Mouse (Mus musculus) c-Kit-positive CD71-negative TER-119-negative erythroid progenitor cells, embryonic 14.5 days (primary cell): ENCODE data around the gene Il12a.

Experiments used
- DNase-seq: peaks from one replicate; pipeline ENCODE4 v3.0.0-alpha.2; 2013; ENCODE audit warnings: low read depth

Il12a gene

DNA sequence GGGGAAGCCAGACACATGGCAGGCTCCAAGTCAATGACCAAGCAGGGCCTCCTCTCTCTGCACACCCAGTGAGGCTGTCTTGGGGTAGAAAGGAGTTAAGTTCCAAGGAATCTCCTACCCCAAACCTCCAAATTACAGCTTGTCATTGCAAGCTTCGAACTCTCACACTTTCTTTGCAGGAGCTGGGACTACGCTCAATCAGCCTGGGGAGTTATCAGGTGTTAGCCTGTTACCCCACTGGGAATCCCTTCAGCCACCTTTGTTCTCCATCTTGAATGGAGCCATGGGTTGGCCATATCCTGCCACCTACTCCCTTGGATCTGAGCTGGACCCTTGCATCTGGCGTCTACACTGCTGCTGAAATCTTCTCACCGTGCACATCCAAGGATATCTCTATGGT is at the start of gene Il12a:
Il12a (plus strand) TSS at position 301 of the 400 bp plus-strand sequence.
- DNase-seq, result no peak

DNA sequence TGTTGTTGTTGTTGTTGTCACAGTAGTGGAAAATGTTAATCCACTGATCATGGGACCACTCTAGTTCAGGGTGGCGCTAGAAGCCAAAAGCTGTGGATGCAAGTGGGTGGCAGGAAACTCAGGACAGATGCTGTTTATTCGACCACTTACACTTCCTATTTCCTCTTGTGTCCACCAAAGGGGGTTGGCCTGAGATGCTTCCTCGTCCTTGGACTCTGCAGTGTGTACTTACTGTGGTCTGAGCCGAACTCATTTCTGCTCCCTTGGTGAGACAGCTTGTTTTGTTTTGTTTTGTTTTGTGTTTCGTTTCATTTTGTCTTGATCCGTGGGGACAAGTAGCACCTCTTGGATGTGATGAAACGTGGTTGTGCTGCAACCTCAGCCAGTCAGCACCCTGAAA is 47.5 kb upstream of the Il12a start:
- DNase-seq, result no peak

DNA sequence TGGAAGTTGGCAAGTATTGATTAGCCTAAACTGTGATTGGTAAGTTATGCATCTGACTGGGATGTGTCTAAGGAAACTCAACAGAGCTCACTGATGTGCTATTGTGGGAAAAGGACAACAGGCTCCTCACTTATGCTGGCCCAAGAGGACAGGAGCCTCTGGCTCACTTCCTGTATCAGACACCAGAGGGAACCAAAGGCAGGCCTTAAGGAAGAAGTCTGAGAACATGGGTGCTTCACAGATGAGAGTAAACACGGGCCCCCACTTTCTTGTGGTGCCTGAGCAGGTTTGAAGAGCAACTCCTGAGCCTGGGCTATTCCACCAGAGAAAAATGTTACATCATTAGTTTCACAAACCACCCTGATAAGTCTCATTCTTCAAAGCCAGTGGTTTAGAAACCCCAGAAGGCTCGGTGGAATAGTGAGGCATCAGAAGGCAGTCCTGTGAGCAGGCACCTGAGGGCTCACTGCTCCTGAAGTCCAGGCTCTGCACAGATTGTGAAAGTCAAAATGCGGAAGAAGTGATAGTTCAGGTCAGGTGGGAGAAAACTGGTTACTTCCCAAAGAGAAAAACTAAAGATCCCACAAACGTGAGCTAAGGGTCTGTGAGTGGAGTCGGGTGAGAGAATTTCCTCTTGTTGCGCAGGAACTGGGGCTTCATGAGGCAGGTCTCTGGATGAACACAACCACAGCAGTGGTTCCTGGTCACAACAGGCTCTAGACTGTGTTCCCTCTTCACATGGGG is 43.9 kb upstream of the Il12a start:
- DNase-seq, result no peak

DNA sequence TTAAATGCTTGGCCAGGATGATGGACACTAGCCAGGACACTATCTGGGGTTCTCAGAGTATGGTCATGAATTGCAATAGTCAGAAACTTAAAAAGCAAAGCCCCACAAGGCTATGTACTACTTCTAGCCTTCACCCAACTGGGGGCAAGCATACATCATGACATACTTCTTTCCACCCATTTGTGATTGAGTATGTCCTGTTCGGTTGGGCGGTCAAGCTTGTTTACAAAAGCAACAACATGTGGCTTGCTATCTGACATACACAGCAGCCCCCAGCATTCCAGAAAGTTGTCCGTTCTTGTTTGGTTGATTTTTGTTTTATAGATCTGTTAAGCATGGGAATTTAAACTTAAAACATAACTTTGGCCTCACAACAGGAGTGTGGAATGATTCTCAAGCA is 43.2 kb upstream of the Il12a start:
- DNase-seq, result no peak

DNA sequence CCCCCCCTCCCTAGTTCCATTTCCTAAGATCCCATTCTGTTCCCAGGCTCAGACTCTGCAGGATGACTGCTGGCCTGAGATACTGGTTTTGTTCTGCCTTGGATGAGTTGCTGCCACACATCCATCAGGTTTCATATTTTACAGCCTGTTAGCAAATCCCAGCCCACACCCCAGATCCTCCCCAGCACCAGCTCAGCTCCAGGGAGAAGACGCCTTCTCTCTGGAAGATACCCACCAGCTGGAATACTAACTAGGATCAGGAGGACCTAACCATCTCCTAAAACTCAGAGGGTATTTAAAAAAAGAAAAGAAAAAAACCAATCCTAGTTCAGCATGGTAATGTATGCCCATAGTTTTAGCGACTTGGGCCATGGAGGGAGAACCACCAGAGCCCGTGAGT is 40.2 kb upstream of the Il12a start:
- DNase-seq, result no peak

DNA sequence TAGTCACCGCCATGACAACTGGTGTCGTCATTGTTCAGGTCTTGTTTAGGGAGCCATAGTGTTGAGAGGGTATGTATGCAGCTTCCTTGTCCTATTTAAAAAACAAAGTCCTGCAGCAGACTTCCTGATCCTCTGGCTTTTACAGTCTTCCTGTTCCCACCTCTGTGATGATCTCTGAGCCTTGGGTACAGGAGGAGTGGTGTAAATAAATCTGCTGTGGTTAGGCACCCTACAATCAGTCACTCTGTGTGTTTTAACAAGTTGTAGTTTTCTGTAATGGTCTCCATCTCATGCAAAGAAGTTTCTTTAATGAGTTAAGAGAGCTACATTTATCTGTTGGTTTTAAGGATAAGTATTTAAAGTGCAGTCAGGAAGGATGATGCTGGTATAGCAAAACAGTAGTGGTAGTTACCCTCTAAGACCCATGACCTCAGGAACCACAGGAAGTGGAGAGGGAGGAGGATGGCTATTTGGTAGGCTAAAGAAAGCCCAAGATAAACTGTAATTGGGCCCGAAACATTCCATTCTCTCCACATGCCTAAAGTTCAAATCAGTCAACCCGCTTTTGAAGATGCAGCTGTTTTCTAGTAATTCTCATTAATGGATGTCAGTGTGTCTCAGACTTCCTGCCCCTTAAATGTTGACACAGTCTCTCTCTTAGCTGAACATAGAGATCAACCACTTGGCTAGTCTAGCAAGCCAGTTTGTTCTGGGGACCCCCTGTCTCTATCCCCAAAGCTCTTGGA is 33.7 kb upstream of the Il12a start:
- DNase-seq, result no peak

DNA sequence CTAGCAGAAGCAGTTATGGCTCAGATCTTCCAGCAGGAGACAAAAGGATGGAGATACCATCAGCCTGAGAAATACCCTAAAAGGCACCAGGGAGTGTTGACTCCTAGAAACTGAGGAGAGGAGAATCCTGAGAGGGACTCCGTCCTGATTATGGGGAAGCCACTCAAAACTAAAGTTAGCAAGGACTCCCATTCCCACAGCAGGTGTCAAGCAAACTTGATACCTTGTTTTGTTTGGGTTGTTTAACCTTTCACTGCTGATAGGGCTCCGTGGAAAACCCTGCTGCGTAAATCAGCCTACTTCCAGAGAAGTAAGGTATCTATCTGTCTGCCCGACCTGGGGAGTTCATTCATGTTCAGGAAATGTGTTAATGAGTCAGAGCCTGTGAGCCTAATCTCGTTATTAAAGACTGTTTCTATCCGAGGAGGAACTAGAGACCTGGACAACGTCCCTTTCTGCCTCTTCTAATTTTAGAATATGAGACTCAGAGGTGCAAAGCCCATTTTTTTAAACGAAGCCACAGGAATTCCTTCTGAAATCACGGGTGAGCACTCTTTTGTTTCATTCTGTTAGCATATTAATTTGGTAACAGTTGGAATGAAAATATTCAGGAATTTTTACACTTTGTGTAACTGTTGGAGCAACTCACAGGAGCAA is 32.7 kb upstream of the Il12a start:
- DNase-seq, result no peak

DNA sequence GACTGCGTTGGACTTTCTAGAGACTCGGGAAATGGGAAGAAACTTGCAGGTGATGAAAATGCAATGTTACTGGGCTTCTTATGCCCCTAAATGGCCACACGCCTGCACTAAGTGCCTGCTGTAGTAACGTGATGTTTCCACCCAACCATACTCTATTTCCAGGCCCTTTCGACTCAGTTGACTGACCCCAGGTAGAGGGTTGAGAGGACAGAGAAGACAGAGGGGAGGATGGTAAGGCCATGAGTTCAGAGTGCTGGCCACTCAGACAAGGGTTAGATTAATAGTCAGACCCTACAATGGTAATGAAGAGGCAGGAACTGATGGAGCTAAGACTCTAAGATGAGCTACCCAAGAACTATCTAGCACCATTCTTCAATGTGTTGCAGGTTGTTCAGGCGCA is 30.4 kb upstream of the Il12a start:
- DNase-seq, result no peak

DNA sequence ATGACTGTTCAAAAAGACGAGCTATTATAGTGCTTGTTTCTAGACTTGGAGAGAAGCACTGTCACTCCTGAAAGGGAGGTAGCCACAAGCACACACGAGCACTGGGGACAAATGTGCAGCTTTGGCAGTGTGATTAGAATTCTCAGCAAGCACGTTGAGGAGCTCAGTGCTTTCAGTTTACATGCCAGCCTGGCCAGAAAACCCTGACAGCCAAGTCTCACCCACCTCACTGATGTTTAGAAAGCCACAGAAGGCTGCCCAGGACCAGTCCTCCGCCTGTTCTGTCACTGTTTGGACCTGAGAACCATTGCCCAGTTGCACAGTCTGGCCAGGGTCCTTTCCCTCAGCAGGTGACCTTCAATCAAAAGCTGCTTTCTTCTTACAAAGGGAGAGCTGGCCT is 29.9 kb upstream of the Il12a start:
- no peak for DNase-seq

DNA sequence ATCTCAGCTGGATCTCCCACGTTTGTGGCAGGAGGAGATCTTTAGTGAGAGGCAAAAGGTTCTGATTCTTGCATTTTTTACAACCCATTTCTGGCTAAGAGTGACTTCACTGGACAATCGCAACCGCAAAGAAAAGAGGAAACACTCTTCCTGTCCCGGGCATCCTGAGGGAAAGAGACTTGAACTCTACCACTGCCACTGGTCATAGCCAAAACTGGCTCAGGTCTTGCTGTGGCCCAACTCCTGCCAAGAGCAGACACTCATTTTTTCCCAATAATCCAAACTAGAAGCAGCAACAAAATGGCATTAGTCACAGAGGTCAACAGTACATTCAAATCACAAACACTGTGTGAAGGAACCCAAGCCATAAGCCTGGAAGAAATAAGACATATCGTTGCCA is 28.1 kb upstream of the Il12a start:
- no peak for DNase-seq

DNA sequence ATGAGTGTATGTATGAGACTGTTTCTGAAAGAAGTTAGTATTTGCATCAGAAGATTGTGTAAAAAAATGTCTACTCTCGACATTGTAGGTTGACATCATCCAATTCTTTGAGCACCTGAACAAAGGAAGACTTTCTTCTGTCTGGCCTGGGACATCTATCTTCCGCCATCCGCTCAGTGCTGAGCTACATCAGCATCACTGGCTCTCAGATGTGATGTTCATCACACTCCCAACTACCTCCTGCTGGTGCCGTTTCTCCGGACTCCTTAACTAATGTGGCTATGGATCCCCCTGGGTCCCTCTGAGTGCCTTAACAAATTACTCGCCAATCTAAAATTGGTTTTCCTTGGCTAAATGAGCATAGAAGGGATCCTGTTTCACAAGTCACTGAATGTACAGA is 26.1 kb upstream of the Il12a start:
- DNase-seq, result no peak

DNA sequence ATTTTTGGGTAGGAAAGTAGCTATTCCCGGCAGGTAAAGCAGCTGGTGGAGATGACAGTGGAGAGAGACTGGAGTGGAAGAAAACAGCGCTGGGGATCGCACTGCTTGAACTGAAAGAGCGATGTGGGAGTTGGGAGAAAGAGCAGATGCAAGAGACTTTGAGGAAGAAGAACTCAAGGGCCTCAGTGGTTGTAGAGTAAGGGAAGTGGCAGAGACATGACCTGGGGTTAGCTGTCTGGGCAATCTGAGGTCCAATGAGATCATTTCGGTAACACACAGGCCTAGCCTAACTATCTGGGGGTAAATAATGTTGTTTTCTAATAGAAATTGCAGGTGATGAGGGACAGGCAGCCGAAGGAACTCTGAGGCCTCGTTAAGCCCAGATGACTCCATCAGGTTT is 24.1 kb upstream of the Il12a start:
- no peak for DNase-seq

DNA sequence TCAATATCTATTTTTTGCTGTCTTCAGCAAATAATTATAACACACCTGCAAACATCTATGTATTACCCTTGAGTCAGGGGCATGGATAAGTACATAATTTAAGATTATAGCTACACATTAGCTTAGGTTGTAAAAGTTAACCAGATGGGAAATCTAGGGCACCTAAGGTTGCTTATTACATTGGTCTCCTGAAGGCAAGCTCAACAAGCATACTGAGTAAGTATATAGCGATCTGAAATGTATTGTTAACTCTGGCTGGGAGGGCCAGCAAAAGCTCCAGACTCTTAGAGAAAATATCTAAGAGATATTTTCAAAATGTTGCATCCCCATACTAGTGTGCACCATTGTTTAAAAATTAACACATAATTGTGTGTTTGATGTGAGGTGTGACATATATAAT is 22.6 kb upstream of the Il12a start:
- no peak for DNase-seq

DNA sequence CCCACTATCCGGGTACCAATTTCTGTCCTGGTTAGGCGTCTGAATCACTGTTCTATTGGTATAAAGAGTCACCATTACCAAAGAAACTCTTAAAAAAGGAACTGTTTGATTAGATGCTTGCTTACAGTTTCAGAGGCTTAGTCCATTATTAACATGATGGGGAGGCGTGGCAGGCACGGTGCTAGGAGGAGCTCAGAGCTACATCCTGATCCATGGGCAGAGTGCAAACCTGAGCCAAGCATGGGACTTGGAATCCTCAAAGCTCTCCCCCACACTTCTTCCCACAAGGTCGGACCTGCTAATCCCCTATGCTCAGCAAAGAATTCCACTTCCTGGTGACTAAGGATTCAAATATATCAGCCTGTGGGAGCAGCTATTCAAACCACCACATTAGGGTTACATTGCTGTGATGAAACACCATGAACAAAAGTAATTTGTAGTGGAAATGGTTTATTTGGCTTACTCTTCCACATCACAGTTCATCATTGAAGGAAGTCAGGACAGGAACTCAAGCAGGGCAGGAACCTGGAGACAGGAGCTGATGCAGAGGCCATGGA is 20.9 kb upstream of the Il12a start:
- DNase-seq, result no peak

DNA sequence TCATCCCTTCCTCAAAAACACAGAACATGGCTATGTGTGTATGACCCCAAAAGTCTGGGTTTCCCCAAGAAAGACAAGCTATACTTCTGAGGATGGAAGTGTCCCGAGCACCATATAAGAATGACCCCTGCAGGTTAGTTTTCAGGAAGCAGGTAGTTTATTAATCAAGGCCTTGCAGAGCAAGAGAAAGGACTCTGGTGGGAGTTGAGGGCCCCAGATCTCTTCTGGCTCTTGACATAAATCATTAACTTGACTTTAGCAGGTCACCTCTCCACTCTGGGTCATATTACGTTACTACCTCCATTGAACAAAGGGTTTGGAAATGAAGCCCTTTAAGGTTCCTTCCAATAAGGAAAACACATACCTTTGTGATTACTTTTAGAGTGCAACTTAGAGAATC is 15.7 kb upstream of the Il12a start:
- DNase-seq, result no peak

DNA sequence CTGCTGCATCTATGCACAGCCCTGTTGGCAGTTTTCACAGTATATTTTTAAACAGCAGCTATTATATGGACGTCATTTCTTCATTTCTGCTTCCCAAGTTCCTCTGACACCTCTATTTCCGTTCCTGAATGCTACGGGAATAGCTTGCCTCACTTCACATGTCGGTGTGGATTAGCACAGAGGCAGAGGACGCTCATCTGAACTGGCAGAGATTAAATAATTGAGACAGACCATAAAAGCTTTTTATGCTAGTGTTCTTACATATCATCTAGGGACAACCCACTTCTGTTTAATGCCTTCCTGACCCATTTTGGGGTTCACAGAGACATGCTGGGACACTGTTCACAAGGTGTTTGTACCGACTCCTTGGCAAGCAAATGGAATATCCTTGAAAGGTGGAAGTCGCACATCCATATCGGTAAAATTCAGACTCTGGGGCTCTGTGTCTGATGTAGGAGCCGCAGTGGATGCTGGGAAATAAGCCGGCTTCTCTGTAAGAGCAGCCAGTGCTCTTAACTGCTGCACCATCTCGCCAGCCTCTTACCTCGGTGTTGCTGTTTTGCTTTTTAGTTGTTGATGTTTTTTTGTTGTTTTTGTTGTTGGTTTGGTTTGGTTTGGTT is 15.1 kb upstream of the Il12a start:
- no peak for DNase-seq

DNA sequence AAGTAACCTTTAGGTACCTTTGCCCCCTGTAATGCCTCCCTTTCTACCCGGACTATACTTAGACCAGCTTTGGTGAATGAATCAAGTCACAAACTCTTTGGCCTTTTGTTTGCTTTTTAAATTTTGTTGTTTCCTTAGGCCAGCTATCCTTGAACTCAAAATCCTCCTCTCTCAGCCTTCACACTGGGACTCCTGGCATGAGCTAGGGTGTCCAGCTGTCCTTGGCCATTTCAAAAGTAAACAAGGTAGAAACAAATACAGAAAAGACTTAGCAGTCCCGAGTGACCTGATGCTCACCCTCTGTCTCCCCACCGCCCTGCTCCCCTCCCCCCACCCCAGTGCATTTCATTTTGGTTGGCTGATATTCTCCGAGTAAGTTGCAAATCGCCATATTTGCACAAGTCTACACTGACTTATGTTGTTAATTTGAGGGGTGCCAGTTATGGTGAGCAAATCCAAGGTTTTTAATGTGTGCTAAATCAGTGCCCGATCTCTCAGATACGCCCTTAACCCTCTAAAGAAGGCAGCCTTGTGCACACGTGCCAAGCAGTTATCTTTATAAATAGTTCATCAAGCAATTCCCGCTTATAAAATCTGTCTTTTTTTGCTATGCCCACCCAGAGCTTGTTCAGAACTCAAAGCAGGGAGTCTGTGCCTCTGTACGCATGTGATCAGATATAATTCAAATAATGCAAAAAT is 14.3 kb upstream of the Il12a start:
- no peak for DNase-seq

DNA sequence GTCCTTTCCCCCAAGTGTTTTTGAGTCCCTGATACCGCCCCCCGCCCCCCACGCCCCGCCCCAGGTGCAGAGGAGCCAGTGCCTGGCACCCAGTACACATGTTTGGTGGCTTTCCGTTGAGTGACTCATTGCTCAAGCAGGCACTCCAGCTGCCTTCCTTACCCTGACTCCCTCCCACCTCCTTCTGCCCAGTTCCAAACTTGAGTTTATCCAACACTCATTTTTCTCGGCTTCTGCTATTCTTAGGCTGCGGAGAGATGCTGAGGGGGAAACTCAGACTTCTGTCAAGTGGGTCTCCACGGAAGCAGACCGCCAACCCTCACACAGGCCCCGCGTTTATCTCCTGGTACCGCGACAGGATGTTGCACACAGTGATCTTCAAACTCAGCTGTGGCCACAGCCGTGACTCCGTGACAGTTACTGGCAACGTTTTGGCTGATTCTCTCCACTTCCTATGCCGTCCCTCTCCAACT is 13.6 kb upstream of the Il12a start:
- DNase-seq, result peak; percentile 71

DNA sequence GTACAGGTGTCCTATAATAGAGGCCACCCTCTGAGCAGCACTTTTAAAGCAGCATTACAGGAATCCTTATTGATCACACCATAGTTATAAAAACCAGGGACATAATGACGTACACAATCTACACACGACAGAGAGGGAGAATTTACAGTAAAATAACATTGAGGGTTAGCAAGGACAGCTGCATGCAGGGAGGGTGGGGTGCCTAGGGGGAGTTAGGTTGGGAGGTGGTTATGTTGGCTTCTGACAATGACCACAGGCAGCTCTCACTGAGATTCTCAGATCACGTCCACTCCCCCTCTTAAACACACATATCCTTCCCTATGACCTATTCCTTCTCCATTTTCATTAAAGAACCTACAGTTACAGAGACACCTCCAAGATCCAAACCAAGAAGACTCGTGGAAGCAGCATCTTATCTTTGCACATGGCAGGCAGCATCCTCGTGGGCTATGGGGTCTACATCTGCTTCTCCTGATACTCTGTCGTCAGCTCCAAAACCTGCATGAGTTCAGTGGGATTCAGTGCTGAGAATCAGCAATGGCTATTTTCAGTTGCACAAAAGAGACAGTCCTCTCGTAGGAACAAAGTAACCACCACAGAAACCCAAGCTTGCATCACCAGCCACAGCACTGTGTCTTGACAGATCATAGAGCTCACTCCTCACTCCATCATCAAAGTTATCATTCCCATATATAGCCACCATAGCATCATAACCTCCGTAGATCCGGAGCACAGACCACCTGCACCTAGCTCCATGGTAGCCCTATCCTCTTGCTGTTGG is 11.4 kb upstream of the Il12a start:
- no peak for DNase-seq

DNA sequence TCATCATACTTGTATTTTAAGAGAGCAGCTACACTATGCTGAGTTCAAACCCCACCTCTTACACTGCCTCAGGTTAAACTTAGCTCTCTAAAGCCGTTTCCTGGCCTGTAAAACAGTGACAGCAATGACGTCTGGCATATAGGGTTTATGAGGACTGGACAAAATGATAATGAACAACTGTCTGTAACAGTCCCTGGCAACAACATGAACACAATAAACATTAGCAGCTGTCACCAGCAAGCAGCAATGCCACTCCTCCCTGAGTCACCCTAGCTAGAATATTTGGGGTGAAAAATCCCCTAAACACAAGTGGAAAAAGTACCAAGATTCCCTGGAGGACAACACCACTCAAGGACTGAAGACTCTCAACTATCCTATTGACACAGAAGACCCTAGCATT is 6.9 kb upstream of the Il12a start:
- no peak for DNase-seq

DNA sequence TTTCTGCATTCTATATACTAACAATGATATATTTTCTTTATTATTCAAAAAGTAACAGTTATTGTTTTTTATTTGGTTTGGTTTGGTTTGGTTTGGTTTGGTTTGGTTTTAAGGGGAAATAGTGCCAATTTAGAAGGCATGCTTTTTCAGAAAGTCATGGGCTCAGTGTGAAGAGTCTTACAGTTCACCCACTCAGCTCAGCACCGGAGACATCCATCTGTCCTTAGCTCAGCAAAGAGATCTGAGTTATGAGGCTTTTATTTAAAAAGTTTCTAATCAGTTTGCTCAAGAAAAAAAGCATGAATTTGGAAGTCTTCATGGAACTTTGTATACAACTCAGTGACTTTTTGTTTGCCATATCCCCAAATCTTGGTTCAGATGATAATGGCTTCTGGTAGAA is 6.2 kb upstream of the Il12a start:
- no peak for DNase-seq
